Mouse (Mus musculus): ENCODE results near the gene Lyz1. TPM values are rescaled to one million over a fixed set of nuclear protein-coding genes. Genes with fewer than 3 reads are reported as not detected.
"Not testable (repeated sequence)": the region's sequence is repeated elsewhere in the genome, so short reads cannot be mapped to it uniquely, and the experiment has no call there.

The Lyz1 gene
- polyA plus RNA-seq, 1 experiment from 2014 or later, result not detected

DNA sequence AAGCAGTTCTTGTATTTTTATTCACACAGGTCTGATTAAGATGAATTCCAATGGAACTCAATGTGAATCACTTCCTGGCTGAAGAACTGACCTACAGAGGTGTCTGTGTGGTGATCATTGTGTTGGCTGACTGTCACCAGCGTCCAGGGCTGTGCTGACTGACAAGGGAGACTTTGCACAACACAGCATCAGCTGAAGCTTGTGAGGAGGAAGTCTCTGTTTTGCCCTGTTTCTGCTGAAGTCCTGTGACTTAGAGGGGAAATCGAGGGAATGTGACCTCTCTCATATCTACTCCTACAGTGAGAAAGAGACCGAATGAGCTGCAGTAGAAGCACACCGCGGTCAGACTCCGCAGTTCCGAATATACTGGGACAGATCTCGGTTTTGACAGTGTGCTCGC lies 14.9 kb downstream of the Lyz1 start:
- 79% methylated on average over 9 of the region's 9 CpGs for WGBS
- ATAC-seq (replicated peaks; ENCODE audit: low FRiP score), result not testable (repeated sequence)

DNA sequence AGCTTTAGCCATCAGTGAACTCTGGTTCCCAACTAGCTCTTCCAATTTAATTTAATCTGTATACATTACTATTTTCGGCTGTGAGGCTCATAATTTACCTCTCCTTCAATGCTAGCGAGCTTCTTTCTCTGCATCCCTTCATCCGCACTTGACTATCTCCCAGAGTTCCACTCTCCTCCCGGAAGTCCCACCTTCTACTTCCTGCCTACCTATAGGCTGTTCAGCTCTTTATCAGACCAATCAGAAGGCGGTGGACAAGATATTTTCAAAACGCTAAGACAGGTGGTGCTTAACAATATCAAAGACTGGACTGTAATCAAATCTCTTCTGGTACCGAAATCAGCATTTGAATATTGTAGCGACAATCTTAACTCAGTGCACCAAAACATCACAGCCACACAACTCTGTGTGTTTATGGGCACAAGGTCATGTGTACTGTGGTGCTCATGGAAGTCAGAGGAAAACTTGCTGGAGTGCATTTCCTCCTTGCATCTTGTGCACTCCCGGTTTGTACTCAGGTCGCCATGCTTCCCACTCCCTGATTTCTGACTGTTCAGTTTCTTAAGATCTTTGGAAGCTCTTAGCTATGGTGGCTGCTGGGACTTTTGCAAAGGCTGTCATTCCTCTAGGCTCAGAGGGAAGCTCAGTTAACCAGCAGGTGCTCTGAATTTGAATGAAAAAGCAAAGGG lies 16.8 kb downstream of the Lyz1 start:
- Histone ChIP-seq H3K27me3 (replicated peaks; ENCODE audit: control insufficient read depth, insufficient read depth, low read length) (no peaks in the 10 kb centered on the region), H3K4me1 (replicated peaks; ENCODE audit: control insufficient read depth, insufficient read depth, low read length) (no peaks in the 10 kb centered on the region), H3K27ac (ENCODE audit: low read depth, low read length) (no peak overlapping the region), H3K9me3 (ENCODE audit: control insufficient read depth, low read length) (no peaks in the 10 kb centered on the region), H3K36me3 (ENCODE audit: control insufficient read depth, insufficient read depth, low read length) (no peaks in the 10 kb centered on the region), H3K4me2 (no peak overlapping the region), H3K4me3 (ENCODE audit: low read depth, low read length) (no peak overlapping the region), H3K9ac (ENCODE audit: low read depth, low read length) (no peak overlapping the region)
- WGBS, result 78% methylated on average over 10 of the region's 10 CpGs
- no peak for DNase-seq (ENCODE audit: low spot score)
- no peak for ATAC-seq (replicated peaks; ENCODE audit: low FRiP score)

More for the DNA sequence above, 14.9 kb downstream of the Lyz1 start:
- H3K4me1 ChIP-seq (replicated peaks; ENCODE audit: control insufficient read depth, insufficient read depth, low read length); H3K4me3 ChIP-seq (ENCODE audit: low read depth, low read length); H3K9ac ChIP-seq (ENCODE audit: low read depth, low read length); H3K9me3 ChIP-seq (ENCODE audit: control insufficient read depth, low read length); H3K27ac ChIP-seq (ENCODE audit: low read depth, low read length); H3K27me3 ChIP-seq (replicated peaks; ENCODE audit: control insufficient read depth, insufficient read depth, low read length); H3K4me2 ChIP-seq; DNase-seq (ENCODE audit: low spot score); H3K36me3 ChIP-seq (ENCODE audit: control insufficient read depth, insufficient read depth, low read length): not testable (repeated sequence)

DNA sequence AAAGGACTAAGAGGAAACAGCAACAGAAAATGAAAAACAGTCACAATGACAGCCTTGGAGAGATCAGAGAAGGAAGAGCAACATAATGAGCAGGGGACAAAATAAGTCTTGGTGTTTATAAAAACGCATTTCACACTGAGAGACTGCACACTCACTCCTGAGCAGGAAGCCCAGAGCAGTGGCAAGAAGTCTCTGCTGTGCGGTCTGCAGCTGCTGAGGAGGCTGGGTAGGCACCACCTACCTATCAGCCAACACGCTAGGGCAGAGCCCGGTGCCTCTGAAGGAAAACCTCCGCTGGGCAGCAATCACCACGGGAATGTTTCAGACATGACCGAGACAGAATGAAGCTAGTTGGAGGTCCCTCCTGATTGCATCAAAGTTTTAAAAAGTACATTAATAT lies 18.0 kb downstream of the Lyz1 start:
- H3K9me3 ChIP-seq (ENCODE audit: control insufficient read depth, low read length); ATAC-seq (replicated peaks; ENCODE audit: low FRiP score); H3K36me3 ChIP-seq (ENCODE audit: control insufficient read depth, insufficient read depth, low read length); H3K27ac ChIP-seq (ENCODE audit: low read depth, low read length); H3K4me2 ChIP-seq; DNase-seq (ENCODE audit: low spot score); H3K4me3 ChIP-seq (ENCODE audit: low read depth, low read length); H3K27me3 ChIP-seq (replicated peaks; ENCODE audit: control insufficient read depth, insufficient read depth, low read length); H3K9ac ChIP-seq (ENCODE audit: low read depth, low read length); H3K4me1 ChIP-seq (replicated peaks; ENCODE audit: control insufficient read depth, insufficient read depth, low read length): not testable (repeated sequence)
- 77% methylated on average over 3 of the region's 7 CpGs for WGBS

DNA sequence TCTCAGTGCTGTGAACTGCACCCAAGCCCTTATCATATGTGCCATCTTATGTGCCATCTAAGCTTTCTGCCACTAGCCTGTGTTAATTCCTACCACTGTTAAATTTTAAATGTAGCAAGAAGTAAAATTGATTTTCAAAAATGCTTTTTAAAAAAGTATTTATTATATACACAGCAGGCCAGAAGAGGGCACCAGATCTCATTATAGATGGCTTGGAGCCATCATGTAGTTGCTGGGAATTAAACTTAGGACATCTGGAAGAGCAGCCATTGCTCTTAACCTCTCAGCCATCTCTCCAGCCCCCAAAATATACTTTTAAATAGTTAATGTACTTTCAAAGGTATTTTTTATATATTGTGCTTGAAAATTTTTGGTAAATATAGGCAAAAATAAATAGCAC lies 20.6 kb downstream of the Lyz1 start:
- no peaks in the 10 kb centered on the region for H3K27me3 ChIP-seq (replicated peaks; ENCODE audit: control insufficient read depth, insufficient read depth, low read length)
- no peak overlapping the region for H3K27ac ChIP-seq (ENCODE audit: low read depth, low read length)
- H3K36me3 ChIP-seq (ENCODE audit: control insufficient read depth, insufficient read depth, low read length), result no peaks in the 10 kb centered on the region
- H3K4me2 ChIP-seq, result no peak overlapping the region
- no peaks in the 10 kb centered on the region for H3K9me3 ChIP-seq (ENCODE audit: control insufficient read depth, low read length)
- ATAC-seq (replicated peaks; ENCODE audit: low FRiP score) (no peak), DNase-seq (ENCODE audit: low spot score) (peak; percentile 3)
- H3K4me1 ChIP-seq (replicated peaks; ENCODE audit: control insufficient read depth, insufficient read depth, low read length), result no peaks in the 10 kb centered on the region
- H3K9ac ChIP-seq (ENCODE audit: low read depth, low read length), result no peak overlapping the region
- H3K4me3 ChIP-seq (ENCODE audit: low read depth, low read length), result no peak overlapping the region

DNA sequence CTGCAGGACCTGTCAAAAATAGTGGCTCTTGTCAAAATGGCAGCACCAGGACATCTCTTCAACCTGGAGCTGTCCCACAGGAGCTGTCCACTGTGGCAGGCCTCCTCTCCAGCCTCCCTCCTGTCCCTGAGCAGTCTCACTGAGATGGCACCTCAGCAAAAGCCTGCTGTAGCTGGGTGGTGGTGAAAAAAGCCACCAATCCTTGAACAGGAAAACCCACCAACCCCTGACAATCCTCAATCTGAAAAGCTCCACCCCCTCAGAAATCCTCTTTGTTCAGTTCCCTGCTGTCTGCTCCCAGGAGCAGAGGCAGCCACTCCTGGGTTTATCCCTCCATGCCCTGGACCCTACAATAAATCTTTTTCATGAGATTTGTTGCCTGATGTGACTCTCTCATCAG lies 32.8 kb downstream of the Lyz1 start:
- no peak overlapping the region for H3K4me3 ChIP-seq (ENCODE audit: low read depth, low read length)
- H3K27me3 ChIP-seq (replicated peaks; ENCODE audit: control insufficient read depth, insufficient read depth, low read length), result no peaks in the 10 kb centered on the region
- H3K4me1 ChIP-seq (replicated peaks; ENCODE audit: control insufficient read depth, insufficient read depth, low read length), result no peaks in the 10 kb centered on the region
- H3K4me2 ChIP-seq, result no peak overlapping the region
- no peak overlapping the region for H3K9ac ChIP-seq (ENCODE audit: low read depth, low read length)
- DNase-seq (ENCODE audit: low spot score) (no peak), ATAC-seq (replicated peaks; ENCODE audit: low FRiP score) (no peak)
- H3K9me3 ChIP-seq (ENCODE audit: control insufficient read depth, low read length), result no peaks in the 10 kb centered on the region
- H3K27ac ChIP-seq (ENCODE audit: low read depth, low read length), result no peak overlapping the region
- no peaks in the 10 kb centered on the region for H3K36me3 ChIP-seq (ENCODE audit: control insufficient read depth, insufficient read depth, low read length)

DNA sequence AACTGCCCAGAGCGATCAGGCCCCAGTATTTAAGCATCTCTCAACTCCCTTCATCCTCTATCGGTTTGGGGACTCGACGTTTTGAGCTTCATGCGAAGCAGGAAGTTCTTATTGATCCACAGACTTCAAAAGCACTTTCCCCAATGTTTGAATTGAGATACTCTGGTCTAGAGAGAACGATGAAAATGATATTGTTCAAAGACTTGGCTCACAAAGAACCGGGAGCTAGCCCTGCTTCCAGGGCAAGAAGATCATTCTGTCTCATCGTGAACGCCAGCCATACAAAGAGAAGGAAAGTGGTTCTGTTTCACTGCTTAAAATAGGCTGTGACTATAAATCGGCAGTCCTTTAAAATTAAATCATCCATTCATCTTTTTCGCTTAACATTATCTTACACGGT lies 54.1 kb downstream of the Lyz1 start, which contains the start of gene 9530003J23Rik:
Gene 9530003J23Rik, minus strand, starts transcription at position 101 of the 400 bp plus-strand sequence.
- no peaks in the 10 kb centered on the region for H3K4me1 ChIP-seq (replicated peaks; ENCODE audit: control insufficient read depth, insufficient read depth, low read length)
- no peak within 1 kb of the TSS for H3K27ac ChIP-seq (ENCODE audit: low read depth, low read length)
- no peak within 1 kb of the TSS for H3K9ac ChIP-seq (ENCODE audit: low read depth, low read length)
- no peak for ATAC-seq (replicated peaks; ENCODE audit: low FRiP score)
- no peak for DNase-seq (ENCODE audit: low spot score)
- no peaks in the 10 kb centered on the region for H3K36me3 ChIP-seq (ENCODE audit: control insufficient read depth, insufficient read depth, low read length)
- no peaks in the 10 kb centered on the region for H3K9me3 ChIP-seq (ENCODE audit: control insufficient read depth, low read length)
- H3K27me3 ChIP-seq (replicated peaks; ENCODE audit: control insufficient read depth, insufficient read depth, low read length), result no peaks in the 10 kb centered on the region
- H3K4me3 ChIP-seq (ENCODE audit: low read depth, low read length), result no peak within 1 kb of the TSS
- WGBS, result 76% methylated on average over 12 of the region's 12 CpGs
- no peak within 1 kb of the TSS for H3K4me2 ChIP-seq

Other genes with a start within 250 kb of the Lyz1 start
- 0.21 and 0.23 TPM in 2 replicates for gene Lrrc10, start 247.5 kb downstream of the Lyz1 start, polyA plus RNA-seq (2014; fragmentation: Nextera tagmentation; extraction: Ambion mirVana)
- 414 and 416 TPM in 2 replicates for gene Cct2, start 229.1 kb downstream of the Lyz1 start, polyA plus RNA-seq (2014; fragmentation: Nextera tagmentation; extraction: Ambion mirVana)
- 21.3 and 23.5 TPM in 2 replicates for gene Frs2, start 144.3 kb downstream of the Lyz1 start, polyA plus RNA-seq (2014; fragmentation: Nextera tagmentation; extraction: Ambion mirVana)
- gene Yeats4, start 68.4 kb downstream of the Lyz1 start, polyA plus RNA-seq (2014; fragmentation: Nextera tagmentation; extraction: Ambion mirVana), result 83.2 and 85.4 TPM in 2 replicates
- gene 9530003J23Rik, start 54.2 kb downstream of the Lyz1 start, polyA plus RNA-seq (2014; fragmentation: Nextera tagmentation; extraction: Ambion mirVana), result 0.21 TPM in 1 of 2 replicates, not detected in the other
- 86.2 and 92.6 TPM in 2 replicates for gene Lyz2, start 10.5 kb downstream of the Lyz1 start, polyA plus RNA-seq (2014; fragmentation: Nextera tagmentation; extraction: Ambion mirVana)
- 135 and 155 TPM in 2 replicates for gene Cpsf6, start 87.1 kb upstream of the Lyz1 start, polyA plus RNA-seq (2014; fragmentation: Nextera tagmentation; extraction: Ambion mirVana)